15 mouse cellular contexts compared by ENCODE assay signal in genomic region chr4:87933701-87934337, GRCm38 (mm10).
DNase-seq lines count a peak whose midpoint lies in the region; ATAC-seq and TF ChIP-seq lines count a peak whose summit lies in the region.
"Had no signal": no experiment of that assay in that cellular context is flagged by ENCODE, and none has a peak within 500 bp of the region (broad histone marks: within the 10 kb centered on the region; RNA-seq: fewer than 3 reads in every experiment).

No protein-coding gene starts in this region.

- no peak for ATAC-seq in hindbrain, postnatal 0 days
- ATAC-seq in hindbrain, embryonic 12.5 days (ENCODE audit: low FRiP score) = no peak
- peak; percentile 16; the same call in 1 of the 2 replicates for ATAC-seq in common myeloid progenitor, adult 5-6 weeks (replicated peaks; ENCODE audit: low read depth, poor library complexity, severe bottlenecking)
- peak; percentile 67 for ATAC-seq in heart, embryonic 16.5 days (replicated peaks; ENCODE audit: extremely low read depth, insufficient read depth, low FRiP score)
- ATAC-seq in CD4-positive, CD25-positive, alpha-beta regulatory T cell, adult 4 months = no peak
- ATAC-seq: intestine, embryonic 16.5 days; liver, postnatal 0 days had no signal

- no peaks in the 10 kb centered on the region for H3K9me3 ChIP-seq in hindbrain, postnatal 0 days (ENCODE audit: low read length)
- no peaks in the 10 kb centered on the region for H3K9me3 ChIP-seq in hindbrain, embryonic 12.5 days (replicated peaks)
- no peaks in the 10 kb centered on the region; the same call in 1 of the 2 replicates for H3K9me3 ChIP-seq in heart, embryonic 16.5 days (replicated peaks; ENCODE audit: control insufficient read depth, low read length)
- H3K9me3 ChIP-seq: neural tube, embryonic 13.5 days had no signal

- TF ChIP-seq CTCF in hindbrain, postnatal 0 days (IDR thresholded peaks at IDR 0.05; ENCODE audit: low read depth) = no peak

- no peaks in the 10 kb centered on the region for H3K36me3 ChIP-seq in hindbrain, postnatal 0 days (ENCODE audit: insufficient read depth, low read length)
- H3K36me3 ChIP-seq in hindbrain, embryonic 12.5 days = no peaks in the 10 kb centered on the region
- H3K36me3 ChIP-seq in heart, embryonic 16.5 days (ENCODE audit: control insufficient read depth, insufficient read depth) = no peaks in the 10 kb centered on the region
- H3K36me3 ChIP-seq: neural tube, embryonic 13.5 days had no signal

- 0 out of 2 replicates have a peak, but pooled peaks cover 17% of the 10 kb centered on the region for H3K4me1 ChIP-seq in hindbrain, postnatal 0 days (ENCODE audit: insufficient read depth, low read length)
- peaks cover 22% of the 10 kb centered on the region for H3K4me1 ChIP-seq in hindbrain, embryonic 12.5 days
- H3K4me1 ChIP-seq in heart, embryonic 16.5 days (ENCODE audit: control insufficient read depth, insufficient read depth, low read length) = peaks cover 38% of the 10 kb centered on the region

- no peak overlapping the region for H3K9ac ChIP-seq in hindbrain, postnatal 0 days (replicated peaks; ENCODE audit: low read length)
- no peak overlapping the region for H3K9ac ChIP-seq in hindbrain, embryonic 12.5 days
- H3K9ac ChIP-seq in heart, embryonic 16.5 days (ENCODE audit: low read length) = no peak overlapping the region
- H3K9ac ChIP-seq: liver, postnatal 0 days; neural tube, embryonic 13.5 days had no signal

- no peak overlapping the region for H3K4me3 ChIP-seq in hindbrain, postnatal 0 days (ENCODE audit: low read length)
- H3K4me3 ChIP-seq in hindbrain, embryonic 12.5 days = no peak overlapping the region
- H3K4me3 ChIP-seq in heart, embryonic 16.5 days (ENCODE audit: low read length) = no peak overlapping the region
- H3K4me3 ChIP-seq: left cerebral cortex, adult 2 months; neural tube, embryonic 13.5 days had no signal

- WGBS in hindbrain, postnatal 0 days = 90% methylated on average over 4 of the region's 4 CpGs
- WGBS in hindbrain, embryonic 12.5 days = 82% methylated on average over 4 of the region's 4 CpGs
- WGBS in heart, embryonic 16.5 days = 38% methylated on average over 4 of the region's 4 CpGs

- H3K27ac ChIP-seq in hindbrain, postnatal 0 days = no peak overlapping the region
- H3K27ac ChIP-seq in hindbrain, embryonic 12.5 days = no peak overlapping the region
- peak overlapping the region; percentile 78 for H3K27ac ChIP-seq in heart, embryonic 16.5 days (ENCODE audit: low read length)
- H3K27ac ChIP-seq: left cerebral cortex, adult 2 months; neural tube, embryonic 13.5 days had no signal

- peak; percentile 34 for DNase-seq in hindbrain, postnatal 0 days (ENCODE audit: low spot score)
- DNase-seq in Muller cell, postnatal 12 days (ENCODE audit: inconsistent ontology term) = peak; percentile 50
- no peak for DNase-seq in frontal cortex, postnatal 14 days (ENCODE audit: low spot score in 2 of 2)
- DNase-seq: adrenal gland, postnatal 10 days; cerebellum, adult 9-11 months; gastrocnemius, postnatal 10 days; liver, postnatal 0 days; thymus, postnatal 4 days had no signal

- H3K4me2 ChIP-seq in hindbrain, postnatal 0 days (ENCODE audit: low read depth, low read length) = no peak overlapping the region
- H3K4me2 ChIP-seq in hindbrain, embryonic 12.5 days (replicated peaks) = no peak overlapping the region
- H3K4me2 ChIP-seq in heart, embryonic 16.5 days (ENCODE audit: low read depth, low read length) = peak overlapping the region; percentile 38
- H3K4me2 ChIP-seq: neural tube, embryonic 13.5 days had no signal

- no peaks in the 10 kb centered on the region for H3K27me3 ChIP-seq in hindbrain, postnatal 0 days (ENCODE audit: insufficient read depth, low read length)
- no peaks in the 10 kb centered on the region for H3K27me3 ChIP-seq in hindbrain, embryonic 12.5 days
- H3K27me3 ChIP-seq in heart, embryonic 16.5 days (ENCODE audit: control insufficient read depth, insufficient read depth, low read length) = no peaks in the 10 kb centered on the region
- H3K27me3 ChIP-seq: neural tube, embryonic 13.5 days had no signal

Comparison
In these comparisons a context has a peak if more than half of its experiments do, and no peak if none do; other contexts are left out.
1. ATAC-seq: peak in common myeloid progenitor, adult 5-6 weeks (single experiment) and heart, embryonic 16.5 days (single experiment); none in hindbrain, postnatal 0 days (single experiment), hindbrain, embryonic 12.5 days (single experiment) and CD4-positive, CD25-positive, alpha-beta regulatory T cell, adult 4 months (single experiment).
2. DNase-seq: peak in hindbrain, postnatal 0 days (single experiment) and Muller cell, postnatal 12 days (single experiment); none in frontal cortex, postnatal 14 days (0 of 2).